Mouse (Mus musculus): Measurements from ENCODE around the gene Gabarapl1. TPM values are rescaled to one million over a fixed set of nuclear protein-coding genes. Genes with fewer than 3 reads are reported as not detected.
A peak's percentile ranks its signal among the peaks of the same experiment; 100 is the strongest.

The Gabarapl1 gene
- total and polyA plus RNA-seq, 2 experiments from 2014 or later = 276 to 333 TPM

- Histone ChIP-seq H3K27ac (ENCODE audit: low read depth, low read length) (no peak within 1 kb of the TSS), H3K27me3 (ENCODE audit: insufficient read depth, low read length) (no peaks in the 10 kb centered on the region), H3K4me3 (ENCODE audit: low read depth, low read length) (no peak within 1 kb of the TSS), H3K4me1 (ENCODE audit: insufficient read depth, low read length) (no peaks in the 10 kb centered on the region), H3K36me3 (ENCODE audit: insufficient read depth, low read length) (no peaks in the 10 kb centered on the region), H3K4me2 (ENCODE audit: low read depth, low read length, poor library complexity, severe bottlenecking) (no peak within 1 kb of the TSS), H3K9ac (replicated peaks; ENCODE audit: low read length, poor library complexity, severe bottlenecking) (no peak within 1 kb of the TSS), H3K9me3 (ENCODE audit: low read length) (no peaks in the 10 kb centered on the region)
- ATAC-seq (ENCODE audit: low FRiP score) = no peak
- no peak for DNase-seq (ENCODE audit: low spot score)
- no peak for TF ChIP-seq CTCF (IDR thresholded peaks at IDR 0.05)
- WGBS = 90% methylated on average over 9 of the region's 9 CpGs
Observed at GRCm38 (mm10) chr6:129507024-129507423, 25.9 kb upstream of the Gabarapl1 start, which contains the start of gene Olr1. Olr1 (minus strand) TSS chr6:129507165.

DNA sequence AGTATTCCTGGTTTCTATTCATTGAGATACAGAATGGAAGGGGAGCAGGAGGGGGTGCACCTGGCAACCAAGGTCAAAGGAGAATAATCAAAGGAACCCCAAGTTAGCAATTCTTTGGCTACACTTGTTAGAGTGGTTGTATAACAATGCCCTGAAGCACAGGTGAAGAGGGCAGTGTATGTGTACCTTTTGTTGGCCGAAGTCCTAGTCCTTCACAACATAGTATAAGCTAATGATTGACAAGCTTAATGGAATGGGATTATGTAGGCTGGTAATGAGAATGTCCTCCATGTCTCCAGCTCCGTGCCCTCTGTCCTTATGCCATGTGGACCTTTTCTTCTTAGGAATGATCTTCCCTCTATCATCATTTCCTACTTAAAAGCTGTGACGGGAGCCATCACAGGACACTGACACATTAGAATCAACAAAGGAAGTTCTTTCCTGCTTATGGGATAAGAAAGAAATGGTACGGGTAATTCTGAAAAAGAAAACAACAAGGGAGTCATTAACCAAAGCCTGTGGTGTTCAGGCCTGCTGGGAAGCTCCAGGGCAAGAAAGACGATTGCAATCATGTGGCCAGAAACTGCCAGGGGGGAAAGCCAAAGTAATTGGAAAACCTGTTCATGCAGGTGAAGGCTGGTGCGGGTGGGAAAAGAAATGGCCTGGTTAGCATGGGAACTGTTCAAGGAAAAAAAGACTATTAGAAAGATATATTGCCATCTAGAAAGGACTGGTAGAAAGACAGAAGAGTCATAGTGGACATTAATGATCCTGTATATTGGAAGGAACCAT lies 22.6 kb upstream of the Gabarapl1 start:
- Histone ChIP-seq H3K4me2 (ENCODE audit: low read depth, low read length, poor library complexity, severe bottlenecking) (no peak overlapping the region), H3K27me3 (ENCODE audit: insufficient read depth, low read length) (no peaks in the 10 kb centered on the region), H3K9ac (replicated peaks; ENCODE audit: low read length, poor library complexity, severe bottlenecking) (no peak overlapping the region), H3K36me3 (ENCODE audit: insufficient read depth, low read length) (no peaks in the 10 kb centered on the region), H3K4me1 (ENCODE audit: insufficient read depth, low read length) (no peaks in the 10 kb centered on the region), H3K4me3 (ENCODE audit: low read depth, low read length) (no peak overlapping the region), H3K9me3 (ENCODE audit: low read length) (no peaks in the 10 kb centered on the region), H3K27ac (ENCODE audit: low read depth, low read length) (no peak overlapping the region)
- 69% methylated on average over 6 of the region's 6 CpGs for WGBS
- no peak for ATAC-seq (ENCODE audit: low FRiP score)
- TF ChIP-seq CTCF (IDR thresholded peaks at IDR 0.05) = no peak
- DNase-seq (ENCODE audit: low spot score) = no peak

- no peak within 1 kb of the TSS for H3K4me3 ChIP-seq (ENCODE audit: low read depth, low read length)
- no peak within 1 kb of the TSS for H3K9ac ChIP-seq (replicated peaks; ENCODE audit: low read length, poor library complexity, severe bottlenecking)
- WGBS = 74% methylated on average over 3 of the region's 3 CpGs
- H3K4me1 ChIP-seq (ENCODE audit: insufficient read depth, low read length) = no peaks in the 10 kb centered on the region
- H3K27ac ChIP-seq (ENCODE audit: low read depth, low read length) = no peak within 1 kb of the TSS
- ATAC-seq (ENCODE audit: low FRiP score) (no peak), DNase-seq (ENCODE audit: low spot score) (no peak)
- no peak within 1 kb of the TSS for H3K4me2 ChIP-seq (ENCODE audit: low read depth, low read length, poor library complexity, severe bottlenecking)
- H3K9me3 ChIP-seq (ENCODE audit: low read length) = no peaks in the 10 kb centered on the region
- H3K36me3 ChIP-seq (ENCODE audit: insufficient read depth, low read length) = no peaks in the 10 kb centered on the region
- no peak for TF ChIP-seq CTCF (IDR thresholded peaks at IDR 0.05)
- no peaks in the 10 kb centered on the region for H3K27me3 ChIP-seq (ENCODE audit: insufficient read depth, low read length)
Observed at GRCm38 (mm10) chr6:129512367-129512766, 20.6 kb upstream of the Gabarapl1 start, which contains the start of gene Tmem52b. Tmem52b (plus strand) TSS chr6:129512555.

DNA sequence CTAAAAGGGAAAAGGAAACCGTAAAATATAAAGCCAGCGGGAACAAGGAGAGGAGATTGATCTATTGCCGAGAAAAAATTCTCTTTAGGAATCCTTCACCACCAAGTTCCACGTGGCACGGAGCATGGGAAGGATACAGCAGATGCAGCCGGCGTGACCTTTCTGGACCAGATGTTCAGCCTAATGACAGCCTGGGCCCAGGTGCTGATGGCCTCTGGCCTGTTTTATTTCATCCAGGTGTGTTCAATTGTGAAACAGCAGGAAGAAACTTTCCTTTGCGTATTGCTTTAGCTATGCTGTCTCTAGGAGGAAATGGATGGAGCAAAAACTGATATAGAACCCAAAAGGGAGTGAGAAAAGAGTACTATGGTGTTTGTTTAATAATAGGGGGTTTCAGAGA lies 20.1 kb upstream of the Gabarapl1 start:
- Histone ChIP-seq H3K4me1 (ENCODE audit: insufficient read depth, low read length) (no peaks in the 10 kb centered on the region), H3K27ac (ENCODE audit: low read depth, low read length) (no peak overlapping the region), H3K9ac (replicated peaks; ENCODE audit: low read length, poor library complexity, severe bottlenecking) (no peak overlapping the region), H3K27me3 (ENCODE audit: insufficient read depth, low read length) (no peaks in the 10 kb centered on the region), H3K4me2 (ENCODE audit: low read depth, low read length, poor library complexity, severe bottlenecking) (no peak overlapping the region), H3K4me3 (ENCODE audit: low read depth, low read length) (no peak overlapping the region), H3K36me3 (ENCODE audit: insufficient read depth, low read length) (no peaks in the 10 kb centered on the region), H3K9me3 (ENCODE audit: low read length) (no peaks in the 10 kb centered on the region)
- TF ChIP-seq CTCF (IDR thresholded peaks at IDR 0.05) = no peak
- ATAC-seq (ENCODE audit: low FRiP score) = no peak
- no peak for DNase-seq (ENCODE audit: low spot score)
- WGBS = 88% methylated on average over 8 of the region's 8 CpGs

DNA sequence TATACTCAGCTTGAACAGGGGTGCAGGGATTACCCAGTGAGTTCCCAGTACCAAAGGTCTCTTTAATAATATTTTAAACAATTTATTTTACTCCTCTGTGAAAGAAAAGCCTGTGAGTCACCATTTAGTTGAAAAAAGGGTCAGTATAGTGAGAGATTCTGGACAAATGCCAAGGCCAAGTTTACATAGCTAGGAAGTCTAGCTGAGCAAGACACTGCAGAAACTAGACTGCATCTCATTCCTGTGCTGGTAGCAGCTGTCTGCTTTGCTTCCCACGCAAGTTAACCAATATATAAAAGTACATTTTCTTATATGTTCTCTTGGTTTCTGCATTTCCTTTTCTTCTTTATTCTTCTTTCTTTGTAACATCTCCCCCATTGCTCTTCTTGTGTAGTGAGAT lies 19.6 kb upstream of the Gabarapl1 start:
- peak; percentile 40 for DNase-seq (ENCODE audit: low spot score)

DNA sequence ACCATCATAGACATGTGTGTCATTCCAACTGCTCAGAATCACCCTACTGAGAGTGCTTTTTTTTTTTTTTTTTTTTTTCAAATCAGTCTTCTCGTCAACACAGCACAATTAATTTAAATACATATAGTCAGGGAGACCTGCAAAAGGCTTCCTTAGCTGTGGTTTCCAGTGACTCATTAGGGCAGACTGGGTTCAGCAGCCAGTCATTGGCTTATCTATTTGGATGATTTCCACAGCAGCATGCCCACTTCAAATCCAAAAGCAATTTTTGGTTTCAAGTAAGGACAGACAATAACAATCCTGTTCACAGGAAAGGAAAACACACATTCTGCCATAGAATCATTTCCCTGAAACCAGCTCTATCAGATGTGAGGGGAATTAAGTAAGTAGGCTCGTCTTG lies 18.6 kb upstream of the Gabarapl1 start:
- 86% methylated on average over 2 of the region's 2 CpGs for WGBS
- no peak overlapping the region for H3K4me2 ChIP-seq (ENCODE audit: low read depth, low read length, poor library complexity, severe bottlenecking)
- DNase-seq (ENCODE audit: low spot score) (no peak), ATAC-seq (ENCODE audit: low FRiP score) (no peak)
- no peak for TF ChIP-seq CTCF (IDR thresholded peaks at IDR 0.05)
- H3K9me3 ChIP-seq (ENCODE audit: low read length) = no peaks in the 10 kb centered on the region
- no peak overlapping the region for H3K9ac ChIP-seq (replicated peaks; ENCODE audit: low read length, poor library complexity, severe bottlenecking)
- no peaks in the 10 kb centered on the region for H3K27me3 ChIP-seq (ENCODE audit: insufficient read depth, low read length)
- no peak overlapping the region for H3K27ac ChIP-seq (ENCODE audit: low read depth, low read length)
- no peaks in the 10 kb centered on the region for H3K4me1 ChIP-seq (ENCODE audit: insufficient read depth, low read length)
- H3K4me3 ChIP-seq (ENCODE audit: low read depth, low read length) = no peak overlapping the region
- H3K36me3 ChIP-seq (ENCODE audit: insufficient read depth, low read length) = no peaks in the 10 kb centered on the region

More for the DNA sequence above, 19.6 kb upstream of the Gabarapl1 start:
- no peak for TF ChIP-seq CTCF (IDR thresholded peaks at IDR 0.05)
- no peak overlapping the region for H3K9ac ChIP-seq (replicated peaks; ENCODE audit: low read length, poor library complexity, severe bottlenecking)
- H3K9me3 ChIP-seq (ENCODE audit: low read length) = no peaks in the 10 kb centered on the region
- no peaks in the 10 kb centered on the region for H3K27me3 ChIP-seq (ENCODE audit: insufficient read depth, low read length)
- ATAC-seq (ENCODE audit: low FRiP score) = no peak
- H3K4me3 ChIP-seq (ENCODE audit: low read depth, low read length) = no peak overlapping the region
- no peak overlapping the region for H3K4me2 ChIP-seq (ENCODE audit: low read depth, low read length, poor library complexity, severe bottlenecking)
- H3K36me3 ChIP-seq (ENCODE audit: insufficient read depth, low read length) = no peaks in the 10 kb centered on the region
- no peaks in the 10 kb centered on the region for H3K4me1 ChIP-seq (ENCODE audit: insufficient read depth, low read length)
- H3K27ac ChIP-seq (ENCODE audit: low read depth, low read length) = no peak overlapping the region
- WGBS = 78% methylated on average over 1 of the region's 1 CpGs

All from midbrain, postnatal 0 days (tissue).